Mouse (Mus musculus) frontal cortex, adult 2 months (tissue): ENCODE results near the gene Hhat. TPM values are rescaled to one million over a fixed set of nuclear protein-coding genes. Genes with fewer than 3 reads are reported as not detected.

ENCODE experiments used
- DNase-seq, 2 experiments: peaks; one replicate each; pipeline ENCODE4 v3.0.0; 2022; ENCODE audit warnings: low spot score in 1 of 2; ENCODE audit errors: extremely low spot score in 1 of 2
- polyA plus RNA-seq: library from polyadenylated mRNA; depleted of rRNA; stranded (reverse); fragments of >200 nt; gene quantifications from 2 replicates; pipeline ENCODE4 v1.2.3, GENCODE M21; 2012

Hhat gene
- polyA plus RNA-seq, 1 experiment: 1.6 TPM

DNA sequence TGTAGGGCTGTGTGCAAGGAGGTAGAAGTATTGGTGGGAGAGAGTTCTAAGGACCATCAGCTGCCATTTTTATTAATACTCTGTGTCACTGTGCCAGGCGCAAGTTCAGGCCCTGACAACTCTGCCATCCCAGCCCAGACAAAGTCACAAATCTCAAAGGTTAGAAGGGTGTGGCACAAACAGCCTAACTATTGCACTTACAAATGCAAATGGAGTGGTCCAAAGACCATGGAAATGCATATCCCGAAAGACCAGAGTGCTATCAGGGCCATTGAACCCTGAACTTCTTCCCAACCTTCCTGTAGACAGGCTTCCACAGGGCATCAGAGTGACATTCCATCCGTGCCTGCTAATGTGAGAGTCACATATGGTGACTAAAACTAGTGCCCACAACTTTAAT is 255.7 kb downstream of the Hhat start:
- DNase-seq: no peak

DNA sequence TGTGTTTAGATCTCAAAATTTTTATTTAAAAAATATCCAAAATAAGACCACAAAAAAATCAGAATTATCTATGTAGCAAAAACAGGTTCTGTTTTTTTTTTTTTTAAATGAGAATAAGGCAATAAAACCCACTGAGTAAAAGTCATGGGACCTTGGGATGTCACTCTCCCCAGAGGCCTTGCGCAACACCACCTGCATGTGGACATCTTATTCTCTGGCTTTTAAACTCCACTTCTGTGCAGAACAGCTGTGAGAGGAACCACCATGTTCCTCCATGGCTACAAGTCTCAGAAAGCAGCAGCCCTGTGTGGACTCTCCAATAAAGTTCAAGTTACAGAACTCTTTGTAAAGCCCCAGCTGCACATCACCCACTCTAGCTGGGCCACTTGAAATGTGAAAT is 258.2 kb downstream of the Hhat start:
- DNase-seq: no peak

DNA sequence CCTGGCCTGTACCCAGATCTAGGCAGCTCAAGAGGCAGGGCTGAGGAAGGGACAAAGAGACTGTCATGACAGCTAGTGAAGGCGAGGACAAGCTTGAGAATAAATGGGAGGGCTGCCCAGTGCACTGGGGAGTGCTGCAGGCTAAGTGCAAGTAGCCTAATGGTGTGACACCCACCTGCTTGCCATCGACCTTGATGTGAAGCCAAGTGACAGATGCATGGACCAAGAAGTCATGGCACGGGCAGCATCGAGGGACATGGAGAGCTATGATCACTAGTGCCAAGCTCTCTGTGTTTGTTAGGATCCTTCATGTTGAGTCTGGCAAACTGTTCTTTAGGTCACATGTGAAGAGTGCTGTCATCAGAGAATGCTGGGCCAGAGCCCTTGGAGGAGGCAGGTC is 267.4 kb downstream of the Hhat start:
- DNase-seq: no peak

DNA sequence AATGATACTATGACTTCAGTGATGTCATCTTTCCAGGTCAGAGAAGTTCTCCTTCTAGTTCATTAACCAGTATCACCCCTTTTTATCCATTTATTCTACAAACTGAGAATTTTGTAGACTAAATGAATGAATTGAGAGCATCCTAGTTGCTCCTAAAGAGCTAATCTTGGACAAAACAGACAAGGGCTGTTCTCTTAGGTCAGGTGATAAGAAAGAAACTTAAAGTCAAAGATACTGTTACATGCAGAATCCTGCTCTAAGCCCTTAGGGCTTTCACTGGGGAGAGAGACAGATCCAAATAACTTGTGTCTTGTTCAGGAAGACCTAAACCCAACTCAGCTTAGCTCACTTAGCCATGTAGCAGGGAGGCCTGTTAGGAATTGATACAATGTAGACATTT is 268.2 kb downstream of the Hhat start:
- no peak for DNase-seq

DNA sequence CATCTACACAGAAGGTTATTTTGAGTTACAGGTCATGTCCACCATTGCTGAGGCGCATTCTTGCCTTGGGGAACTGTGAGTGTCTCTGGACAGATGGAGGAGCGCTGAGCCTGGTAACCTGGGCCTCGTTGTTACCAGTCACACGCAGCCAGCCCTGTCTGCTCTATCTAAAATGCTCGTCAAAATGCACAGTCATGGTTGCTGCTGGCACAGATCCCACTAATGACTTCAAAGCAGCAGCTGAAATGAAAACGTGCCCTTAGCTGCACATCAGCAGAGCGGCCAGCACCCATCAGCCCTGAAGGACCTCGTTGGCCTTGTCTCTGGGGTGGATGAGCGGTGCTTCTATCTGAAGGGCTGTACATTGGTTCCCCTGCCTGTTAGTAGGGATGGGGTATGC is 269.0 kb downstream of the Hhat start:
- DNase-seq: peak in 1 of 2 experiments; percentile 54

DNA sequence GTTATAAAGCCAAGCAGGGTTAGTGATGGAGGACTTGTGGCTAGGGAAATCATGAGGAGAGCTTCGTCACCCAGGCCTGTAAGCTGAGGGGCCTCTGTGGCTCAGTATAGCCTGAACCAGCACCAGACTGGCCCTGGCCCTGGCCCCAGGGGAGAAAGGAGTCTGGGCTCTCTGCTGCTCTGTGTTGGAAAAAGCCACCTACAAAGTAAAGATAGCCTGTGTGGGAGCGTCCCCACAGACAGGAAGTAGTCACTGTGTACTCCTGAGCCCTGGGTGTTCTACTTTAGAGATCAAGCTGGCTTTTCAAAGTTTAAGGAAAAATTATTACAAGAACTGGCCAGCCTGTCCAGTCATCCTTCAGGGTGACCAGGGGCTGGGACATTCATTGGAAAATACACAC is 273.5 kb downstream of the Hhat start:
- DNase-seq: peak in 1 of 2 experiments; percentile 31

DNA sequence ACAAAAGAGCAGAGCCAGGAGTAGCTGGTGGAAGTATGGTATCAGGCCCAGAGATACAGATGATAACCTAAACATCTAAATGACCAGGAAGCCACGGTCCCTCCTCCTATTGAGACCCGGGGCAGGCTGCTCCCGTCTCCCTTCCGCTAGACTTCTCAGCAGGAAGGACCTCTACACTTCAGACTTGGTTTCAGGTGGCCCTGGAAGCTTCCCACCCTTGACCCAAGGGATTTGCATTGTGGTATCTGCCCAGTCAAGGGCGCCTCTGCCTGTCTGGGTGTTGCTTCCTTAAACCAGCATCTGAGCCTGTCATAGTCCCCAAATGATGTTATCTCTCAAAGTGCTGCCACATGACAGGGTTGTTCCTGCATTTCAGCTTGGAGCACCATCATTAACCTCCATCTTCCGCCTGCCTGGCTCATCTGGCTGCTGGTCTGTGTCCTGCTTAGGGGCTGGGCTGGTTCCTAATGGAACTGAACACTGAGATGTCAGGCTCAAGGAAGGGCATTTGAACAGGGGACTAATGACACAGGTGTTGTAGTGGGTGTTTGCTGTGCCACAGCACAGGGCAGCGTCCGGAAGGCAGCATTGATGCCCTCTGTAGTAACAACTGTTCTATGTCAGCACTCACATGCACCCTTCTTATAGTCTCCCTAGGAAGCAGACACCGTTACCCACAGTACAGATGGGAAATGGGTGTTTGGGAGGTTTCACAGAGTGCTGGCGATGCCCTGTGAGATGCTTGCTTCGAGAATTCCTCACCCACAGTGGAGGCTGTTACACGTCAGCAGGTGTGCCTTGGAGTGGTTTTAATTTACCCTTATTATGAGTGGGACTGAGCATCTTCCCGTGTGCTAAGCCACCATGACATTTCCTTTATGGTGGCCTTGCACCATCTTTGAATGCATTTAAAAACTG is 280.9 kb downstream of the Hhat start:
- peak in 1 of 2 experiments; percentile 32 for DNase-seq

DNA sequence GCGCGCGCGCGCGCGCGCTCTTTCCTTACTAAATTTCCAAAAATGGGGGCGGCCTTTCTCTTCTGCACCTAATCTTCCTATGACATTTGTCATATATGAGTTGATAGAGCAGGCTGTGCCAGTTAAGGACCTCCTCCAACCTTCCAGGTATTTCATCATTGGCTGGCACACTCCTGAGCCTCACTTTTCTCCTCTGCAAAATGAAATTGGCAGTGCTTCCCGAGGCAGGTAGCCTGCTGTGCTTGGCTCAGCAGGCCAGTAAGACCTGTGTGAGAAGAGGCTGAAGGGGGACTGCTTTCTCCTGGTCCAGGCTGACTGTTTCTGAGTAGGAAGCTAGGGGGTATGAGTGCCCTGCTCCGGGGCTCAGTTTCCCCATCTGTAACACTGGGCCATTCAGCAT is 283.5 kb downstream of the Hhat start:
- no peak for DNase-seq

DNA sequence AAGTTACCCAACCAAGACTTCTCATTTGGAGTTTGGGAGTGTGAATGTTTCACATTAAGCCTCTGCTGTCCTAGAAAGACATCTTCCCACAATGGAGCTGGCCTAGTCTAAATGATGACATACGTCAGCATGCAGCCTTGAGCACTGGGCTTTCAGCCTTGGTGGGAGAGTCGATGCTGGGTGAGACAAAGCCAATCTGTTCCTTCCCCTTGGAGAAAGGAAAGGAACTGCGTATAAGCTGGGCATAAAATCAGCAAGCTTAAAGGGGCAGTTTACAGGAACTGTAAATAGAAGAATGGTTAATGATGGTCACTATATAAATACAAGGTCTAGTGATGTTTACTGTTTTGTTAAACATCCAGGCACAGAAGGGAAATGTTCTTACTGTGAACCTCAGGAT is 286.0 kb downstream of the Hhat start:
- no peak for DNase-seq

DNA sequence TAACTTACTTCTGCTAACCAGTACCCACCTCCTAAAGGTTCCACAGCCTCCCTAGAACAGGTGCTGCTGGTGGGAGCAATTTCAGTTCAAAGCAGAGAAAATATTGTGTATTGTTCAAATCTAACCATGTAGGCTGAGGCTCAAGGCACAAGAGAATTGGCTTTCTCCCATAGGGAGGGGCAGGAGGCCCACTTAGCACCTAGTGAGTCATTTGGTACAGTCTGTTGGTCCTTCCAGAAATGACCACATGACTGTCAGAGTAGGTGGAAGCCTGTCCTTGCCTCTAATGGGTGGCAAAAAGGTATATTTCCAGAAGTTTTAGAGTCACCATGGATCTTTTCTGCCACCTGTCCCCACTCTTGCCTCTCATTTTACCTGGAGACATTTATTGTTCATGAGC is 289.6 kb downstream of the Hhat start:
- DNase-seq: peak in 1 of 2 experiments; percentile 50

DNA sequence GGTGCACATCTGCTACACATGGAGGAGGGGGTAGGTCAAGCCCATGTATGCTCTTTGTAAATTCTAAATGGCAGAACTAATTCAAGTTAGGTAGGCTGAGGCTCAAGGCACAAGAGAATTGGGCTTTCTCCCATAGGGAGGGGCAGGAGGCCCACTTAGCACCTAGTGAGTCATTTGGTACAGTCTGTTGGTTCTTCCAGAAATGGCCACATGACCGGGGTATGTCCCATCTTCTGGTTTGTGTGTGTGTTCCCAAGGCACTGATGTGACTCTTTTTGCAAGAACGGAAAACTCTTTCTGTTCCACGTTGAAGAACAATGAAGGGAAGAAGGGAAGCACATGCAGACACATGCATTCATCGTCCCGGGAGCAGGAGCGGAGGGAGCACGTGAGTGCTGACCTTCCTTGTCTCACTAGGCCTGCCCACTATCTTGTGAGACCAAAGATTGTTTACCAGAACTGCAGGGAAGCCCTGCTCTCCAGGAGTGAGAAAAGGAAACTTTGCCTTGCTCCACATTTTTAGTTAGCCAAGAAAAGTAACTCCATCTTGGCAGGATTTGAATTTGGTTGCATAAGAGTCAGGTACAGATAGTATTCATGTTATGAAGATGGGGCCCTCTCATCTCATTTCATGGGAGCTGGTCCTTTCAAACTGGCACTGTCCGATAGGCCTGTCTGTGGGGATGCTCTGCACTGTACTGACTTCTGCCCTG is 290.8 kb downstream of the Hhat start:
- peak in 1 of 2 experiments; percentile 52 for DNase-seq

DNA sequence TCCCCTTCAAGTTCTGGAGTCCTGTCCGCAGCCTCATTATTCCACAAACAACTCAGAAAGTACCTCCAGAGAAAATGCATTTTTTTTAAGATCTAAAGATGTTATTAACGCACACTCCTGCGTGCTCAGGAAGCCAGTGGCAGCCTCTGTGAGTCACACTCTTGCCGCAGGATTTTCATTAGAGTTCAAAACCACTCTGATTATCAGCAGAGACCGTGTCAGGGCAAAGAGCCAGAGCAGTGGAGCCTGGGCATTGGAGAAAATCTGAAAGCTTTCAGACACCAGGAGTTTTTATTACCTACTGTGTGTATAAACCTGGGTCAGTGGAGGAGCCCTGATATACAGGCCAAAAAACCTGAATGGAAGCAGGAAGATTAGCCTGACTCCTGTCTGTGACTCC is 292.8 kb downstream of the Hhat start:
- DNase-seq: no peak

DNA sequence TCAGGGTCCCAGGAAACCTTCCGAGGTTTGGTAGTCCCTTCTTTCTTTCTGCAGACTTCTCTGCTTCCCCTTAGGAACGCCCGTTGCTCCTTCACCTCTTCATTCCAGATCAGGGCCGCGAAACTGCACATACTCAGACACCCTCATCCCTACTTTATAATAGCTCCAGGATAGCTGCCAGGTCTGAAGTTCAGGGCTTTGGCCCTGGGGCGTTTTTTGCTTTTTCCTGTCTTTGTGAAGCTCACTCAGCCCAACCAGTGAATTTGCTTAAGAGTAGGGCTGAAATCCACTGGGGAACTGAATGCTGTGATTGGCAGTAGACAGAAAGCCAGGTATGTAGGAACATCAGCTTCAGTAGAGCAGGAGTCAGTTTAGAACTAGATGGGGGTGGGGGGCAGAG is 293.5 kb downstream of the Hhat start:
- DNase-seq: no peak

DNA sequence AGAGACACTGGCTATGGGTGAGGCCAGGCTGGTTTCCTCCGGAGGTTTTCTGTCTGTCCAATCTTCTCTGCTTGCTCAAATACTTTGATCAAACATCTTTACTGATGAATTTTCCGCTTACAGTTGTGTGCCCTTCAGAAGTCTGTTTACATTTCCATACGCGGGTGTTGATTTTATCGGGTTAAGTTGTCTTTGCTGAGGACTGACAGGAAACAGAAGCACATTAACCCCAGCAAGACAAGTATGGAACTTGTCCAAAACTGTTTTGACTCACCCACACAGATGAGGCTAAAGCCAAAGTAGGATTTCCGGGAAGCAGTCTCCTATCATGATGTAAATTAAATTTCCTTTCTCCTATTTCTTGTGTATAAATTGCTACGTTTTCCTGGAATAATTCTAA is 294.3 kb downstream of the Hhat start:
- no peak for DNase-seq

DNA sequence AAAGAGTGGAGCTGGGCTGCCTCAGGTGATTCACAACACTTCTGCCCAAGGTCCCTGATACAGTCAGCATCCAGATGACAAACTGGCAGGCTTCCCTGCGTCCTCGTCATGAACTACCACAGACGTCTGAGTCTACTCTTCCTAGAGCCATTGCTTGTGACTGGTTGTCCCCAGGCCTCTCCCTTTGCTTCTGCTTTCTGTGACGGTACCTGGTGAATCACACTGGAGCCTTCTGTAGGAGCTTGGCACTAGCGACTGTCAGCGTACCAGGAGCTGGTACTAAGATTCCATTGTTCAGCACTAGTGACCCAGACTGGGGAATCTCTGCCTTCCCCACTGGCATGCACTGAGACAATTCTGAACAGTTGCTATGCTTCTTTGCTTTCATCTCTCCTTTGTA is 297.9 kb downstream of the Hhat start:
- DNase-seq: no peak

DNA sequence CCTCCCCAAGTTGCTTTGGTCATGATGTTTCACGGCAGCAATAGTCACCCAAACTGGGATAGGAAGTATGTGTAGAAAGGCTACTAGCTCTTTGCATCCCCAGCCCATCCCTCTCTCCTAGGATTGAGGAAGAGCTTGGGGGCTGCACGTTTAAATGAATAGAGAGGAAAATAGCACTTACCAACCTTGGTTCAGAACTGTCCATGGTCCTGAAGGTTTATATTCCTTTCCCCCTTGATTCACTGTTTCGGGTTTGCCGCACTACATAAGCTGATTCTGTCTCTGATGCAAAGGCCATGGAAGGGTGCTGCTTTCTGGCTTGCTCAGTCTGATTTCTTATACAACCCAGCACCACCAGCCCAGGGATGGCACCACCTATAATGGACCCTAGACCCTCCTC is 298.7 kb downstream of the Hhat start:
- DNase-seq: no peak

DNA sequence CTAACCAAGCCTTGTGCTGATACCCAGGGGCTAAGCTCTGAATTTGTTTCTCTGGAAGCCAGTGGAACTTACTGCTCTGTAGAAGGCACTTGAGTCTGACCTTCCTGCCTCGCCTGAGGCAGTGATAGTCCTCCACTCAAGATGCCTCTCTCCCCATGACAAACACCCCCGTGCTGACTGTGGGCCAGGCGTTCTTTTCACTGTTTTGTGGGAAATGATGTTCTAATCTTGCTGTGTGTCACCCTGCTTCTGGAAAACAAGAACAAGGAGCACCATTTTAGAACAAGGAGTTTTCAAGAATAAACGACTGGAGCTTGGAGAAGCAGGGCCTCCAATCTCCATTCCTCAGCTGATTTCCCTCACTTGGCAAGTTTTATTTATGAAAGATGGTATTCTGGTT is 307.3 kb downstream of the Hhat start:
- no peak for DNase-seq

DNA sequence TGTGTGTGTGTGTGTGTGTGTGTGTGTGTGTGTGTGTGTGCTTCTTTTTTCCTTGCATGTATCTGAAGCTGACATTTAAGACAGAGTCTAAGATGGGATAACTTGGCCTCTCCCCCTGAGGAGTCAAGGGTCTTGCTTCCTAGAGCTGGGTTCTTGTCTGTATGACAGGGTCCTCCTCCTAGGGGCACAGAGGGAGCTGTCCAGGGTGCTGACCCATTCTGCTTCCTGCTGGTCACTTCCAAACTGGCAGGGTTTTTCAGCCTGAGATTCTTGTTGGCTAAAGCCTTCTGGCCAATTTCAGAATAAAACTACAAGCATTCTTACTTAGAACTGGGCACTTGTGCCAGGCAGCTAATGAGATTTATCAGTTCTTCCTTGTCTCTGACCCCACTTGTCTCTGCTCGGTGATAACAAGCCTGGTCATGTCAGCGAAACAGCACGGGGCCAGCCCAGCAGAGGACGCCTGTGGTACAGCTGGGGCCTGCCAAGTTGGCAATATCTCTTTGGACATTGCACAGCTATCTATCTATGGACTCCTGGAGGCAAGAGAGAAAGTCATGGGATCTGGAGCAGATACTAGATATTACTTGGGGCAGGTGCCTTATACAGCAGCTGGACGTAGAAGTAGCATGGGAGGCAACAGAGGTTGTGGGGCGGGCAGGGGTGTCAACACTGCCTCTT is 313.4 kb downstream of the Hhat start:
- DNase-seq: no peak

DNA sequence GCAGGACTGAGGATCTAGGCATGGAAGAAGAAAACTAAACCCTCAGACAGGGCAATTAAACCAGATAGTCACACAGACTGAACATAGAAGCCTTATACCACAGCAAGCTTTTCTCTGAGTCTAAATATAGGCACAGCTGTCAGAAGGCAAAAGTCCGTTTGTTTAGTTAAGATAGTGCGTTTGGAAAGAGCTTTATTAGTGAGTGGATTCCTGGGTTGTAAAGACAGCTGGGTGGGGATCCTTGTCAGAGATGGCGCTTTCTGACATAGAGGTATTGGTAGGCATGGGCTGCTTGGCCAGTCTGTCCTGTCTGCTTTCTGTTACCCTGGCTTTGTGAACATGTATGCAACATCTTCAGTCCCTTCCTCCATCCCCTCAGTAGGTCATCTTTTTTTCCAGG is 314.0 kb downstream of the Hhat start:
- DNase-seq: no peak

DNA sequence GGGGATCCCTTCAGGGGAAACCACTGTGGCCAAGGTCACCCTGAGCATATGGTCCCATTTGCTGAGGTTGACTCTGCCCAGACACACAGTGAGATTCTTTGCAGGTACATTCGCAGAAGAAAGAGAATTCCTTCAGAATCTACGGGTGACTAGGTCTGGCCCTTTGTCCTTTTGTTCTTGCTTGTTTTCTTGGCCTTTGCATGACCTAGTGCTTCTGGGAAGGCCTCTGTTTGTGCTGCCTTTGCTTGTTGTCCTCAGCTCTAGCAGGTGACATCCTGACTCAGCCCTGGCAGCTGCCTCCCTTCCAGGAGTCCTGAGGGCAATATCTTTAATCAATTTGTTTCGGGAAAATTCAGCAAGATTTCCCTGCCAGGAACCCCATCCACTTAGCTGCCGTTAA is 316.0 kb downstream of the Hhat start:
- DNase-seq: no peak

DNA sequence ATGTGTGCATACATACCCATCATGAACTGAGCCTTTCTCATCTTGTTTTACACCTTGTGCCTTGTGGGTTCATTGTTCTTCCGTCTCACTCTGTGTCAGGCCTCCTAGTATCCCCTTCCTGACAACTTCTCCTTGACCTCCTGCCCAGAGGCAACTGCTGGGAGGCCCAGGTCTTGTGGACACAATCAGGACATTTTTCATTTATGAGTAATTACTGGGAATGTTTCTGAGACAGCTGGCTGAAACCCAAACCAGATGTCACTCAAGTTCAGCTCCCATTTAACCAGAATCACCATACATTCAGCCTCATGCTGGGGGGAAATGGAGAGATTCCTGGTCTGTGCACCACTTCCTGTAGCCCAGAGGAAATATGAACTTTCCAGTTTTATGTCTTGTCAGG is 316.5 kb downstream of the Hhat start:
- DNase-seq: no peak
